Mouse (Mus musculus) stomach, postnatal 0 days (tissue): ENCODE results near the gene Gm30191. TPM values are rescaled to one million over a fixed set of nuclear protein-coding genes. Genes with fewer than 3 reads are reported as not detected.
"Not testable (repeated sequence)": the region's sequence is repeated elsewhere in the genome, so short reads cannot be mapped to it uniquely, and the experiment has no call there.

Source experiments
- ATAC-seq: fragments of 200-750 bp; cut with Nextera tagmentation; 2 replicates; pipeline ENCODE4 v1.8.0; 2017; ENCODE audit not compliant: low FRiP score, low TSS enrichment
- DNase-seq: peaks from one replicate; pipeline ENCODE4 v3.0.0-alpha.2; 2016; ENCODE audit warnings: low spot score
- H3K27ac ChIP-seq: fragments of 300-500 bp; sonication (generic); replicated peaks from 2 replicates; pipeline ENCODE4 v1.5.1; 2014; ENCODE audit warnings: mild to moderate bottlenecking, control low read depth
- H3K27me3 ChIP-seq: fragments of 300-500 bp; sonication (generic); 2 replicates; pipeline ENCODE4 v1.6.1; 2014; ENCODE audit warnings: low read length; ENCODE audit not compliant: control insufficient read depth, insufficient read depth
- H3K36me3 ChIP-seq: fragments of 300-500 bp; sonication (generic); 2 replicates; pipeline ENCODE4 v1.6.1; 2014; ENCODE audit warnings: low read length, mixed read lengths; ENCODE audit not compliant: control insufficient read depth, insufficient read depth
- H3K4me1 ChIP-seq: fragments of 300-500 bp; sonication (generic); replicated peaks from 2 replicates; pipeline ENCODE4 v1.6.1; 2014; ENCODE audit warnings: antibody characterized with exemption; ENCODE audit not compliant: control insufficient read depth, insufficient read depth
- H3K4me2 ChIP-seq: fragments of 300-500 bp; sonication (generic); replicated peaks from 2 replicates; pipeline ENCODE4 v1.6.1; 2014; ENCODE audit warnings: low read depth, mild to moderate bottlenecking, control low read depth, moderate library complexity
- H3K4me3 ChIP-seq: fragments of 300-500 bp; sonication (generic); 2 replicates; pipeline ENCODE4 v1.5.1; 2014; ENCODE audit warnings: low read depth, low read length, control low read depth
- H3K9ac ChIP-seq: fragments of 300-500 bp; sonication (generic); 2 replicates; pipeline ENCODE4 v1.6.1; 2014; ENCODE audit warnings: mild to moderate bottlenecking, low read length, control low read depth, mixed read lengths
- H3K9me3 ChIP-seq: fragments of 300-500 bp; sonication (generic); 2 replicates; pipeline ENCODE4 v1.6.1; 2016; ENCODE audit warnings: low read length; ENCODE audit not compliant: control insufficient read depth
- CTCF ChIP-seq: IDR thresholded peaks from 2 replicates; pipeline ENCODE4 v1.5.1; 2016; ENCODE audit warnings: antibody characterized with exemption, low read depth, mild to moderate bottlenecking, moderate library complexity
- EP300 ChIP-seq: optimal IDR thresholded peaks from 2 replicates; pipeline ENCODE3; 2016; ENCODE audit warnings: antibody characterized with exemption
- WGBS: fragments of 180-500 bp; shearing (Covaris S2); extraction: QIAGEN DNeasy Blood & Tissue Kit; methylation state at CpG from one replicate; pipeline ENCODE4 v1.1.7; 2014; 5-methylcytosine and 5-hydroxymethylcytosine counted together
- polyA plus RNA-seq: library from polyadenylated mRNA; unstranded; fragments of >200 nt; fragmentation: Nextera tagmentation; extraction: Ambion mirVana; gene quantifications from 2 replicates; pipeline ENCODE4 v1.2.1, GENCODE M21; 2015

The Gm30191 gene
- polyA plus RNA-seq, 1 experiment from 2014 or later, result not detected

- H3K4me2 ChIP-seq, result no peak overlapping the region
- DNase-seq (no peak), ATAC-seq (no peak)
- H3K36me3 ChIP-seq, result no peaks in the 10 kb centered on the region
- 45% methylated on average over 11 of the region's 11 CpGs for WGBS
- H3K9ac ChIP-seq, result no peak overlapping the region
- no peaks in the 10 kb centered on the region for H3K4me1 ChIP-seq
- TF ChIP-seq CTCF (no peak), EP300 (no peak)
- H3K27ac ChIP-seq, result no peak overlapping the region
- no peaks in the 10 kb centered on the region for H3K27me3 ChIP-seq
- H3K4me3 ChIP-seq, result no peak overlapping the region
- no peaks in the 10 kb centered on the region for H3K9me3 ChIP-seq
These were observed 11.6 kb downstream of the Gm30191 start for GRCm38 (mm10) chr4:134258354-134258753.

GRCm38 (mm10) chr4:134263191-134263590, 16.5 kb downstream of the Gm30191 start:
- 28% methylated on average over 6 of the region's 6 CpGs for WGBS
- DNase-seq (peak; percentile 84), ATAC-seq (peak; percentile 49; the same call in 1 of the 2 replicates)
- Histone ChIP-seq H3K4me2 (no peak overlapping the region), H3K9ac (no peak overlapping the region), H3K27ac (no peak overlapping the region), H3K4me1 (no peaks in the 10 kb centered on the region), H3K27me3 (no peaks in the 10 kb centered on the region), H3K9me3 (no peaks in the 10 kb centered on the region), H3K36me3 (no peaks in the 10 kb centered on the region), H3K4me3 (no peak overlapping the region)
- TF ChIP-seq EP300 (no peak), CTCF (peak; percentile 84)

- no peaks in the 10 kb centered on the region for H3K4me1 ChIP-seq
- no peaks in the 10 kb centered on the region for H3K27me3 ChIP-seq
- H3K9ac ChIP-seq, result no peak overlapping the region
- WGBS, result 63% methylated on average over 9 of the region's 9 CpGs
- no peak for ATAC-seq
- no peaks in the 10 kb centered on the region for H3K36me3 ChIP-seq
- TF ChIP-seq EP300, result no peak
- TF ChIP-seq CTCF, result no peak; the same call in 1 of the 2 replicates
- H3K27ac ChIP-seq, result no peak overlapping the region
- H3K4me3 ChIP-seq, result no peak overlapping the region
- no peak overlapping the region for H3K4me2 ChIP-seq
- no peak for DNase-seq
- no peaks in the 10 kb centered on the region for H3K9me3 ChIP-seq
These were observed 19.3 kb downstream of the Gm30191 start for GRCm38 (mm10) chr4:134265860-134266585.

- Histone ChIP-seq H3K9me3 (no peaks in the 10 kb centered on the region), H3K4me1 (no peaks in the 10 kb centered on the region), H3K4me2 (no peak overlapping the region), H3K27ac (no peak overlapping the region), H3K9ac (no peak overlapping the region), H3K27me3 (no peaks in the 10 kb centered on the region), H3K36me3 (no peaks in the 10 kb centered on the region), H3K4me3 (no peak overlapping the region)
- peak; percentile 40 for TF ChIP-seq CTCF
- no peak for TF ChIP-seq EP300
- no peak for DNase-seq
- 77% methylated on average over 19 of the region's 19 CpGs for WGBS
- ATAC-seq, result no peak
These were observed 21.4 kb downstream of the Gm30191 start for GRCm38 (mm10) chr4:134268102-134268655.

GRCm38 (mm10) chr4:134269622-134270021, 22.9 kb downstream of the Gm30191 start:
- H3K4me1 ChIP-seq, H3K27me3 ChIP-seq, ATAC-seq, H3K27ac ChIP-seq, H3K9me3 ChIP-seq, H3K9ac ChIP-seq, H3K4me2 ChIP-seq, H3K4me3 ChIP-seq, DNase-seq, H3K36me3 ChIP-seq: not testable (repeated sequence)
- peak; percentile 59 for TF ChIP-seq CTCF

- ATAC-seq (no peak), DNase-seq (no peak)
- Histone ChIP-seq H3K9me3 (no peaks in the 10 kb centered on the region), H3K36me3 (0 out of 2 replicates have a peak, but pooled peaks cover 4% of the 10 kb centered on the region), H3K9ac (no peak overlapping the region), H3K27me3 (no peaks in the 10 kb centered on the region), H3K4me3 (no peak overlapping the region), H3K4me2 (no peak overlapping the region), H3K4me1 (no peaks in the 10 kb centered on the region), H3K27ac (no peak overlapping the region)
- no peak for TF ChIP-seq CTCF
- no peak for TF ChIP-seq EP300
- WGBS, result 82% methylated on average over 7 of the region's 7 CpGs
These were observed 25.2 kb downstream of the Gm30191 start for GRCm38 (mm10) chr4:134271979-134272378.
